Mouse (Mus musculus) ES-Bruce4 (cell line): ENCODE results near the gene Nbl1. TPM values are rescaled to one million over a fixed set of nuclear protein-coding genes. Genes with fewer than 3 reads are reported as not detected.

Source experiments
- H3K27ac ChIP-seq: 2 replicates; pipeline ENCODE4 v1.5.1; 2012; ENCODE audit warnings: low read length, inconsistent platforms; ENCODE audit not compliant: insufficient read depth
- H3K27me3 ChIP-seq: 2 replicates; pipeline ENCODE4 v1.6.1; 2012; ENCODE audit warnings: mild to moderate bottlenecking, low read length, inconsistent platforms; ENCODE audit not compliant: control insufficient read depth, poor library complexity, insufficient read depth, severe bottlenecking
- H3K36me3 ChIP-seq: 2 replicates; pipeline ENCODE4 v1.6.1; 2012; ENCODE audit warnings: inconsistent platforms, mild to moderate bottlenecking, low read length, moderate library complexity; ENCODE audit not compliant: control insufficient read depth, poor library complexity, insufficient read depth, severe bottlenecking
- H3K4me1 ChIP-seq: one replicate; pipeline ENCODE4 v1.8.1; 2011; ENCODE audit warnings: low read length; ENCODE audit not compliant: control insufficient read depth, insufficient read depth
- H3K4me3 ChIP-seq: 2 replicates; pipeline ENCODE4 v1.5.1; 2011; ENCODE audit warnings: low read depth, mild to moderate bottlenecking, low read length
- H3K9ac ChIP-seq: 2 replicates; pipeline ENCODE4 v1.6.1; 2012; ENCODE audit warnings: low read depth, mild to moderate bottlenecking, inconsistent platforms; ENCODE audit not compliant: poor library complexity, severe bottlenecking
- H3K9me3 ChIP-seq: replicated peaks from 2 replicates; pipeline ENCODE4 v1.6.1; 2012; ENCODE audit warnings: mild to moderate bottlenecking, low read length, inconsistent platforms; ENCODE audit not compliant: control insufficient read depth, poor library complexity, insufficient read depth, severe bottlenecking
- CTCF ChIP-seq: IDR thresholded peaks from one replicate; pipeline ENCODE4 v1.8.1; 2011; ENCODE audit warnings: low read depth, low read length
- EP300 ChIP-seq: IDR thresholded peaks from 2 replicates; pipeline ENCODE4 v1.6.1; 2011; ENCODE audit warnings: low read depth, low read length; ENCODE audit not compliant: insufficient read depth
- POLR2A ChIP-seq: IDR thresholded peaks from one replicate; pipeline ENCODE4 v1.8.1; 2011; ENCODE audit warnings: low read length; ENCODE audit not compliant: insufficient read depth
- polyA plus RNA-seq: library from polyadenylated mRNA; stranded (reverse); fragments of >200 nt; gene quantifications from 2 replicates; pipeline ENCODE4 v1.2.4, GENCODE M21; 2011; ENCODE audit warnings: low read depth; ENCODE audit not compliant: missing spikeins, insufficient read depth, insufficient read length

Nbl1 gene
- polyA plus RNA-seq, 1 experiment = 5.1 TPM

DNA sequence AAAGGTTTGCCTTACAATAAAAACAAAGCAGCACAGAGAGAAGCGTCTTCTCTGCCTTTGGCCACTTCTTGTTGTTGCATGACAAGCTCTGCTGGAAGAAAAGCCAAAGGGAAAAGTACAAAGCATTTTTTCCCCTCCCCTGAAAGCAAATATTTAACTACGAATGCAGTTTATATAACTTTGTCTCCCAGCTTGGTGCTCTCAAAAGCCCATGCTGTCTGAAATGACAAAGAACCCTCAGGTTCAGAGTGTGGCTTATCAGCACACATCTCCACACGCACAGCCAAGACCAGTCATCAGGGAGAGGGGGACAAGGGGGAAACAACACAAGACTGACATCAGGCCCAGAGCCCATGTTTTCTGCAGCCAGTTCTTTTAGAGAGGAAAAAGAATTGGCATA, 18.6 kb upstream of the Nbl1 start:
- Histone ChIP-seq H3K9ac (no peak overlapping the region), H3K4me3 (no peak overlapping the region), H3K36me3 (no peaks in the 10 kb centered on the region), H3K4me1 (no peaks in the 10 kb centered on the region), H3K27ac (no peak overlapping the region), H3K27me3 (no peaks in the 10 kb centered on the region), H3K9me3 (no peaks in the 10 kb centered on the region)
- TF ChIP-seq POLR2A = no peak
- no peak for TF ChIP-seq CTCF
- no peak for TF ChIP-seq EP300

GRCm38 (mm10) chr4:139110858-139111257, 18.1 kb upstream of the Nbl1 start:
- H3K4me3 ChIP-seq = no peak overlapping the region
- H3K27me3 ChIP-seq = no peaks in the 10 kb centered on the region
- H3K36me3 ChIP-seq = no peaks in the 10 kb centered on the region
- TF ChIP-seq POLR2A = no peak
- TF ChIP-seq EP300 = no peak
- TF ChIP-seq CTCF = no peak
- no peak overlapping the region for H3K9ac ChIP-seq
- no peaks in the 10 kb centered on the region for H3K9me3 ChIP-seq
- H3K4me1 ChIP-seq = no peaks in the 10 kb centered on the region
- no peak overlapping the region for H3K27ac ChIP-seq

DNA sequence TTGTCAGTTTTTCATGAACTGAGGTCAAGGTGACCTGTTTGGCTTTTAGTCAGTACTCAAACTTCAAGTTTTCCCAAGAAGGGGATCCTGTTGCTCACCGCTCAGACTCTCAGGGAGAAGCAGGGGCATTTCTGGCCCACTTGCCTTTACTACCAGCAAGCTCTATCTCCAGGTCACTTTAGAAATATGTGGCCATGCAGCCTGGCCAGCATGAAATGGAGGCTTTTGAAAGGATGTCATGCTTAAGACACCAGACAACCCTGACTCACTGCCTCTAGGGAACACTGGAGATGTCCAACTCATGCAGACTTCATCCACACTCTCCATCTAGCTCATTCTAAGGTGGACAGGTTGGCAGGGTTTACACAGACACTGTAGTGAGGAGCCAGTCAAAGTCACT, 12.7 kb upstream of the Nbl1 start:
- H3K36me3 ChIP-seq = 0 out of 2 replicates have a peak, but pooled peaks cover 3% of the 10 kb centered on the region
- H3K9me3 ChIP-seq = no peaks in the 10 kb centered on the region
- H3K27me3 ChIP-seq = no peaks in the 10 kb centered on the region
- TF ChIP-seq POLR2A (no peak), EP300 (no peak), CTCF (no peak)
- H3K9ac ChIP-seq = no peak overlapping the region
- no peak overlapping the region for H3K27ac ChIP-seq
- no peaks in the 10 kb centered on the region for H3K4me1 ChIP-seq
- no peak overlapping the region for H3K4me3 ChIP-seq

GRCm38 (mm10) chr4:139101546-139101945, 8.8 kb upstream of the Nbl1 start:
- Histone ChIP-seq H3K9me3 (no peaks in the 10 kb centered on the region), H3K27ac (no peak overlapping the region), H3K9ac (no peak overlapping the region), H3K4me3 (no peak overlapping the region), H3K4me1 (no peaks in the 10 kb centered on the region), H3K27me3 (no peaks in the 10 kb centered on the region), H3K36me3 (0 out of 2 replicates have a peak, but pooled peaks cover 3% of the 10 kb centered on the region)
- TF ChIP-seq EP300 (no peak), POLR2A (no peak), CTCF (no peak)

DNA sequence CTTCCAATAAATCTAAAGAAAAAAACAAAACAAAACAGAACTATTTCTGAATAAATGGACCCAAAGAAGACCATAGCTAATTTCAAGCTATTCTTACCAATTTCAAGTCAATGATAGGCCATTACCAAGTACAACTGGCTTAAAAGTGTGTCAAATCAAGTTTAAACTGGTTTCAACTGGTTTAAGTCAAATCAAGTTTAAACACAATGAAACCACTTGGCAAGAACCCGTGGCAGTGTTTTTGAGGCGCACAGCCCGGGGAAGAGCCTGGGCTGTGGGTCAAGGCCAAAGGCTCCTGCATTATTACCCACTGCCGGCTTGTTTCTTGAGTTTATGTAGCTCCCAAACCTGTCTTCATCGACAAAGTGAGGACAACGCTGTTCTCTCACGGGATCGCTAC, 7.5 kb upstream of the Nbl1 start:
- Histone ChIP-seq H3K36me3 (0 out of 2 replicates have a peak, but pooled peaks cover 3% of the 10 kb centered on the region), H3K4me3 (no peak overlapping the region), H3K27me3 (no peaks in the 10 kb centered on the region), H3K27ac (no peak overlapping the region), H3K9me3 (no peaks in the 10 kb centered on the region), H3K4me1 (no peaks in the 10 kb centered on the region), H3K9ac (no peak overlapping the region)
- TF ChIP-seq POLR2A (no peak), CTCF (no peak), EP300 (no peak)

GRCm38 (mm10) chr4:139096201-139096600, 3.4 kb upstream of the Nbl1 start:
- no peaks in the 10 kb centered on the region for H3K36me3 ChIP-seq
- no peak overlapping the region for H3K27ac ChIP-seq
- no peak overlapping the region for H3K4me3 ChIP-seq
- no peak overlapping the region for H3K9ac ChIP-seq
- peaks cover 10% of the 10 kb centered on the region for H3K27me3 ChIP-seq
- TF ChIP-seq EP300 (no peak), POLR2A (no peak)
- no peaks in the 10 kb centered on the region for H3K9me3 ChIP-seq
- H3K4me1 ChIP-seq = no peaks in the 10 kb centered on the region
